Comparison of ENCODE assay signal across 14 mouse cellular contexts in the genomic region with DNA sequence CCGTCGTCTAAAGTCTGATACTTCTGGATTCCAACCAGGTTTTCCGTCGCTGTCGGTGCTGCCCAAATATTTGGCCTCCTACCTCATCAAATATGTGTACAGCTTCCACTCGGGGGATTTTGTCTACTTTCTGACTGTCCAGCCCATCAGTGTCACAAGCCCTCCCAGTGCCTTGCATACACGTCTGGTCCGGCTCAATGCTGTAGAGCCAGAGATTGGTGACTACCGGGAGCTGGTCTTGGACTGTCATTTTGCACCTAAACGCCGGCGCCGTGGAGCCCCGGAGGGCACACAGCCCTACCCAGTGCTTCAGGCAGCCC. TPM values are rescaled to one million over a fixed set of nuclear protein-coding genes. Genes with fewer than 3 reads are reported as not detected.
DNase-seq lines count a peak whose midpoint lies in the region; ATAC-seq and TF ChIP-seq lines count a peak whose summit lies in the region.
"Had no signal": no experiment of that assay in that cellular context is flagged by ENCODE, and none has a peak within 500 bp of the region (broad histone marks: within the 10 kb centered on the region; RNA-seq: fewer than 3 reads in every experiment).

No protein-coding gene starts in this region.

- peak overlapping the region; percentile 74 for H3K4me3 ChIP-seq in gastrocnemius, adult 2 months
- peak overlapping the region; percentile 36 for H3K4me3 ChIP-seq in lung, embryonic 14.5 days (ENCODE audit: low read depth, low read length)
- peak overlapping the region; percentile 48 for H3K4me3 ChIP-seq in heart, embryonic 12.5 days
- 0 out of 2 replicates have a peak overlapping the region, but pooled peaks have one; percentile 24 for H3K4me3 ChIP-seq in lung, postnatal 0 days (ENCODE audit: low read depth, low read length)
- H3K4me3 ChIP-seq: forebrain, embryonic 15.5 days had no signal

- H3K9ac ChIP-seq in lung, embryonic 14.5 days: peak overlapping the region; percentile 62; the same call in 1 of the 2 replicates
- H3K9ac ChIP-seq in heart, embryonic 12.5 days: peak overlapping the region; percentile 51; the same call in 1 of the 2 replicates
- no peak overlapping the region for H3K9ac ChIP-seq in lung, postnatal 0 days (replicated peaks; ENCODE audit: low read depth)
- H3K9ac ChIP-seq: forebrain, embryonic 15.5 days had no signal

- no peak for TF ChIP-seq EP300 in lung, postnatal 0 days (IDR thresholded peaks at IDR 0.05)

- no peaks in the 10 kb centered on the region for H3K9me3 ChIP-seq in lung, embryonic 14.5 days (ENCODE audit: low read depth, low read length)
- no peaks in the 10 kb centered on the region for H3K9me3 ChIP-seq in heart, embryonic 12.5 days (replicated peaks)
- H3K9me3 ChIP-seq in lung, postnatal 0 days (ENCODE audit: low read length): no peaks in the 10 kb centered on the region
- H3K9me3 ChIP-seq: forebrain, embryonic 15.5 days; hindbrain, embryonic 10.5 days had no signal

- intact Hi-C loops in gastrocnemius, adult 2 months (cut with DNase I): no loop called here

- H3K4me1 ChIP-seq in lung, embryonic 14.5 days (ENCODE audit: insufficient read depth): peaks cover 24% of the 10 kb centered on the region
- peaks cover 50% of the 10 kb centered on the region for H3K4me1 ChIP-seq in heart, embryonic 12.5 days (replicated peaks)
- H3K4me1 ChIP-seq in lung, postnatal 0 days (ENCODE audit: insufficient read depth, low read depth, low read length): peaks cover 10% of the 10 kb centered on the region; the same call in 1 of the 2 replicates

- no peaks in the 10 kb centered on the region for H3K27me3 ChIP-seq in lung, embryonic 14.5 days (ENCODE audit: insufficient read depth, low read length)
- H3K27me3 ChIP-seq in heart, embryonic 12.5 days (replicated peaks): peaks cover 12% of the 10 kb centered on the region
- H3K27me3 ChIP-seq in lung, postnatal 0 days (replicated peaks; ENCODE audit: insufficient read depth, low read length): no peaks in the 10 kb centered on the region
- H3K27me3 ChIP-seq: forebrain, embryonic 15.5 days; Patski had no signal

- 60% methylated on average over 14 of the region's 14 CpGs for WGBS in lung, embryonic 14.5 days
- 70% methylated on average over 14 of the region's 14 CpGs for WGBS in heart, embryonic 12.5 days
- 61% methylated on average over 14 of the region's 14 CpGs for whole genome bisulfite sequencing in lung, postnatal 0 days

- no peak for ATAC-seq in lung, embryonic 14.5 days (ENCODE audit: insufficient read depth)
- no peak for ATAC-seq in heart, embryonic 12.5 days (ENCODE audit: insufficient number of reproducible peaks, low FRiP score)
- ATAC-seq in lung, postnatal 0 days: no peak
- ATAC-seq: forebrain, embryonic 15.5 days; Patski had no signal

- H3K27ac ChIP-seq in gastrocnemius, adult 2 months: peak overlapping the region; percentile 79
- no peak overlapping the region for H3K27ac ChIP-seq in lung, embryonic 14.5 days (ENCODE audit: low read depth)
- H3K27ac ChIP-seq in heart, embryonic 12.5 days (ENCODE audit: poor library complexity, severe bottlenecking): no peak overlapping the region
- H3K27ac ChIP-seq in lung, postnatal 0 days (ENCODE audit: low read length): 0 out of 2 replicates have a peak overlapping the region, but pooled peaks have one; percentile 34
- H3K27ac ChIP-seq: forebrain, embryonic 15.5 days had no signal

- no peak for DNase-seq in gastrocnemius, adult 2 months
- DNase-seq in gastrocnemius, postnatal 10 days: no peak
- DNase-seq in lung, embryonic 14.5 days: peak; percentile 24
- no peak for DNase-seq in lung, adult 18-20 months
- no peak for DNase-seq in lung, postnatal 0 days (ENCODE audit: low spot score)
- DNase-seq in left cerebral cortex, adult 9 months (ENCODE audit: low spot score in 2 of 2): no peak
- DNase-seq in thymus, postnatal 25 days: no peak
- DNase-seq: B cell, adult 2 months; layer of hippocampus, adult 9-11 months had no signal

- H3K36me3 ChIP-seq in lung, embryonic 14.5 days (ENCODE audit: insufficient read depth): no peaks in the 10 kb centered on the region
- H3K36me3 ChIP-seq in heart, embryonic 12.5 days: peaks cover 4% of the 10 kb centered on the region; the same call in 1 of the 2 replicates
- H3K36me3 ChIP-seq in lung, postnatal 0 days (ENCODE audit: insufficient read depth, low read length): no peaks in the 10 kb centered on the region
- H3K36me3 ChIP-seq: forebrain, embryonic 15.5 days; hindbrain, embryonic 10.5 days had no signal

- H3K4me2 ChIP-seq in lung, embryonic 14.5 days: peak overlapping the region; percentile 67
- H3K4me2 ChIP-seq in heart, embryonic 12.5 days: peak overlapping the region; percentile 90
- H3K4me2 ChIP-seq in lung, postnatal 0 days (replicated peaks; ENCODE audit: low read depth, low read length): peak overlapping the region; percentile 68

- TF ChIP-seq CTCF in gastrocnemius, adult 2 months (IDR thresholded peaks at IDR 0.05): no peak
- TF ChIP-seq CTCF in lung, embryonic 14.5 days (IDR thresholded peaks at IDR 0.05; ENCODE audit: low read depth): no peak
- no peak for TF ChIP-seq CTCF in lung, postnatal 0 days (IDR thresholded peaks at IDR 0.05)

RNA-seq across cellular contexts. Expression of a gene that starts 1.1 kb away (rescaled TPM):
- total RNA-seq in gastrocnemius, adult 2 months (2021): under 1 TPM; 0.54 to 0.81 TPM
- total RNA-seq in gastrocnemius, postnatal 10 days (2021): 1 to 10 TPM; 1.9 to 5.6 TPM
- 1.7 and 2.2 TPM in 2 replicates for polyA plus RNA-seq in lung, embryonic 14.5 days (2014; fragmentation: Nextera tagmentation; extraction: Ambion mirVana)
- 4.5 and 5.2 TPM in 2 replicates for polyA plus RNA-seq in heart, embryonic 12.5 days (2016; fragmentation: Nextera tagmentation; extraction: Ambion mirVana)
- 3.1 and 3.5 TPM in 2 replicates for polyA plus RNA-seq in lung, postnatal 0 days (2015; fragmentation: Nextera tagmentation; extraction: Ambion mirVana)

RNA-seq across cellular contexts. Expression of a gene that starts 19.8 kb away (rescaled TPM):
- total RNA-seq in gastrocnemius, adult 2 months (2021): 10 to 100 TPM in 1 of 2 experiments, 1 to 10 TPM in 1; 9.6 to 11.3 TPM
- 1 to 10 TPM; 4.0 to 4.8 TPM for total RNA-seq in gastrocnemius, postnatal 10 days (2021)
- 11.9 and 13.0 TPM in 2 replicates for polyA plus RNA-seq in lung, embryonic 14.5 days (2014; fragmentation: Nextera tagmentation; extraction: Ambion mirVana)
- 9.3 and 9.9 TPM in 2 replicates for polyA plus RNA-seq in heart, embryonic 12.5 days (2016; fragmentation: Nextera tagmentation; extraction: Ambion mirVana)
- 12.3 and 12.8 TPM in 2 replicates for polyA plus RNA-seq in lung, postnatal 0 days (2015; fragmentation: Nextera tagmentation; extraction: Ambion mirVana)

RNA-seq across cellular contexts. Expression of a gene that starts 20.5 kb away (rescaled TPM):
- total RNA-seq in gastrocnemius, adult 2 months (2021): not detected
- total RNA-seq in gastrocnemius, postnatal 10 days (2021): not detected
- polyA plus RNA-seq in lung, embryonic 14.5 days (2014; fragmentation: Nextera tagmentation; extraction: Ambion mirVana): not detected in 2 replicates
- polyA plus RNA-seq in heart, embryonic 12.5 days (2016; fragmentation: Nextera tagmentation; extraction: Ambion mirVana): not detected in 2 replicates
- not detected in 2 replicates for polyA plus RNA-seq in lung, postnatal 0 days (2015; fragmentation: Nextera tagmentation; extraction: Ambion mirVana)
- polyA plus RNA-seq: cortical plate, adult 2 months; forebrain, embryonic 15.5 days; hindbrain, embryonic 10.5 days; Patski had no signal

RNA-seq across cellular contexts. Expression of a gene that starts 27.7 kb away (rescaled TPM):
- total RNA-seq in gastrocnemius, adult 2 months (2021): under 1 TPM in 1 of 2 experiments, not detected in 1; 0.22 TPM
- under 1 TPM; 0.80 to 0.86 TPM for total RNA-seq in gastrocnemius, postnatal 10 days (2021)
- 2.7 TPM in 2 replicates for polyA plus RNA-seq in lung, embryonic 14.5 days (2014; fragmentation: Nextera tagmentation; extraction: Ambion mirVana)
- 0.39 and 0.56 TPM in 2 replicates for polyA plus RNA-seq in heart, embryonic 12.5 days (2016; fragmentation: Nextera tagmentation; extraction: Ambion mirVana)
- polyA plus RNA-seq in lung, postnatal 0 days (2015; fragmentation: Nextera tagmentation; extraction: Ambion mirVana): 0.12 and 0.35 TPM in 2 replicates

RNA-seq across cellular contexts. Expression of a gene that starts 34.7 kb away (rescaled TPM):
- 10 to 100 TPM; 22.0 to 22.7 TPM for total RNA-seq in gastrocnemius, adult 2 months (2021)
- total RNA-seq in gastrocnemius, postnatal 10 days (2021): 10 to 100 TPM; 21.6 to 35.5 TPM
- polyA plus RNA-seq in lung, embryonic 14.5 days (2014; fragmentation: Nextera tagmentation; extraction: Ambion mirVana): 73.2 and 74.4 TPM in 2 replicates
- 56.4 and 61.8 TPM in 2 replicates for polyA plus RNA-seq in heart, embryonic 12.5 days (2016; fragmentation: Nextera tagmentation; extraction: Ambion mirVana)
- 35.6 and 40.9 TPM in 2 replicates for polyA plus RNA-seq in lung, postnatal 0 days (2015; fragmentation: Nextera tagmentation; extraction: Ambion mirVana)

Comparison
In these comparisons a context has a peak if more than half of its experiments do, and no peak if none do; other contexts are left out.
1. H3K27ac ChIP-seq: peak in gastrocnemius, adult 2 months (single experiment) and lung, postnatal 0 days (single experiment); none in lung, embryonic 14.5 days (single experiment) and heart, embryonic 12.5 days (single experiment).
2. H3K4me3 ChIP-seq: peak in every context shown above with its lines; median percentile 74 in gastrocnemius, adult 2 months; 48 in heart, embryonic 12.5 days; 36 in lung, embryonic 14.5 days; 24 in lung, postnatal 0 days.
3. Peak in every context shown above with its lines, with median percentiles within 50 percentile points of each other: H3K4me2 ChIP-seq.